Mouse (Mus musculus) forebrain, embryonic 15.5 days (tissue): ENCODE measurements around the gene Cant1. TPM values are rescaled to one million over a fixed set of nuclear protein-coding genes. Genes with fewer than 3 reads are reported as not detected.

Source experiments
- ATAC-seq: fragments of 200-750 bp; cut with Nextera tagmentation; replicated peaks from 2 replicates; pipeline ENCODE4 v1.8.0; 2017; ENCODE audit warnings: mild to moderate bottlenecking, moderate TSS enrichment, moderate library complexity
- H3K27ac ChIP-seq: fragments of 300-500 bp; sonication (generic); replicated peaks from 2 replicates; pipeline ENCODE4 v1.5.1; 2015; ENCODE audit warnings: mild to moderate bottlenecking, inconsistent platforms
- H3K27me3 ChIP-seq: fragments of 300-500 bp; sonication (generic); 2 replicates; pipeline ENCODE4 v1.6.1; 2015; ENCODE audit warnings: inconsistent platforms
- H3K36me3 ChIP-seq: fragments of 300-500 bp; sonication (generic); 2 replicates; pipeline ENCODE4 v1.6.1; 2015; ENCODE audit warnings: mild to moderate bottlenecking, inconsistent platforms
- H3K4me1 ChIP-seq: fragments of 300-500 bp; sonication (generic); 2 replicates; pipeline ENCODE4 v1.6.1; 2015; ENCODE audit warnings: inconsistent platforms
- H3K4me2 ChIP-seq: fragments of 300-500 bp; sonication (generic); replicated peaks from 2 replicates; pipeline ENCODE4 v1.6.1; 2015; ENCODE audit warnings: mild to moderate bottlenecking, inconsistent platforms
- H3K4me3 ChIP-seq: fragments of 300-500 bp; sonication (generic); 2 replicates; pipeline ENCODE4 v1.5.1; 2015; ENCODE audit warnings: mild to moderate bottlenecking, inconsistent platforms
- H3K9ac ChIP-seq: fragments of 300-500 bp; sonication (generic); replicated peaks from 2 replicates; pipeline ENCODE4 v1.6.1; 2015; ENCODE audit warnings: mild to moderate bottlenecking, inconsistent platforms
- H3K9me3 ChIP-seq: fragments of 300-500 bp; sonication (generic); 2 replicates; pipeline ENCODE4 v1.6.1; 2016; ENCODE audit warnings: inconsistent platforms
- WGBS: fragments of 180-500 bp; shearing (Covaris S2); methylation state at CpG from one replicate; pipeline ENCODE4 v1.1.7; 2015; ENCODE audit warnings: mixed read lengths; 5-methylcytosine and 5-hydroxymethylcytosine counted together
- polyA plus RNA-seq: library from polyadenylated mRNA; unstranded; fragments of >200 nt; fragmentation: Nextera tagmentation; extraction: Ambion mirVana; gene quantifications from 2 replicates; pipeline ENCODE4 v1.2.1, GENCODE M21; 2015

Gene Cant1
- polyA plus RNA-seq, 1 experiment from 2014 or later, result 28.9 TPM

GRCm38 (mm10) chr11:118362501-118362900, 56.4 kb downstream of the Cant1 start:
- Histone ChIP-seq H3K27ac (no peak overlapping the region), H3K9me3 (no peaks in the 10 kb centered on the region), H3K36me3 (no peaks in the 10 kb centered on the region), H3K9ac (no peak overlapping the region), H3K4me1 (peaks cover 25% of the 10 kb centered on the region), H3K27me3 (no peaks in the 10 kb centered on the region), H3K4me2 (no peak overlapping the region), H3K4me3 (no peak overlapping the region)
- ATAC-seq, result no peak
- 100% methylated on average over 1 of the region's 1 CpGs for WGBS

GRCm38 (mm10) chr11:118360907-118361341, 58.0 kb downstream of the Cant1 start:
- Histone ChIP-seq H3K36me3 (no peaks in the 10 kb centered on the region), H3K9ac (no peak overlapping the region), H3K9me3 (no peaks in the 10 kb centered on the region), H3K4me3 (no peak overlapping the region), H3K27me3 (no peaks in the 10 kb centered on the region), H3K4me1 (peaks cover 30% of the 10 kb centered on the region), H3K27ac (peak overlapping the region; percentile 78), H3K4me2 (no peak overlapping the region)
- whole genome bisulfite sequencing, result 56% methylated on average over 10 of the region's 10 CpGs
- peak; percentile 68; the same call in 1 of the 2 replicates for ATAC-seq

- peaks cover 34% of the 10 kb centered on the region for H3K4me1 ChIP-seq
- H3K27me3 ChIP-seq, result no peaks in the 10 kb centered on the region
- peak; percentile 35; the same call in 1 of the 2 replicates for ATAC-seq
- no peak overlapping the region for H3K9ac ChIP-seq
- no peaks in the 10 kb centered on the region for H3K36me3 ChIP-seq
- H3K9me3 ChIP-seq, result no peaks in the 10 kb centered on the region
- H3K27ac ChIP-seq, result peak overlapping the region; percentile 78
- H3K4me2 ChIP-seq, result no peak overlapping the region
- no peak overlapping the region for H3K4me3 ChIP-seq
- WGBS, result 61% methylated on average over 7 of the region's 7 CpGs
These were observed 58.4 kb downstream of the Cant1 start for GRCm38 (mm10) chr11:118360491-118360890.

Other genes with a start within 250 kb of the Cant1 start
- 32.3 and 34.6 TPM in 2 replicates for gene Cyth1, start 170.5 kb downstream of the Cant1 start, polyA plus RNA-seq
- gene Usp36, start 128.8 kb downstream of the Cant1 start, polyA plus RNA-seq, result 17.0 and 17.4 TPM in 2 replicates
- 0.09 TPM in 1 of 2 replicates, not detected in the other for gene Cep295nl, start 76.6 kb downstream of the Cant1 start, polyA plus RNA-seq
- gene Timp2, start 63.3 kb downstream of the Cant1 start, polyA plus RNA-seq, result 69.4 and 75.2 TPM in 2 replicates
- gene Lgals3bp, start 17.0 kb downstream of the Cant1 start, polyA plus RNA-seq, result 2.6 TPM in 2 replicates
- 3.2 and 3.4 TPM in 2 replicates for gene C1qtnf1, start 9.1 kb upstream of the Cant1 start, polyA plus RNA-seq
- gene Engase, start 57.7 kb upstream of the Cant1 start, polyA plus RNA-seq, result 5.3 and 6.8 TPM in 2 replicates